Mouse (Mus musculus) ES-E14 (cell line): ENCODE data around the gene Diaph3. TPM values are rescaled to one million over a fixed set of nuclear protein-coding genes. Genes with fewer than 3 reads are reported as not detected.

Experiments
- DNase-seq: peaks from one replicate; pipeline ENCODE4 v3.0.0-alpha.2; 2013; ENCODE audit warnings: low read depth, low spot score
- H3K27ac ChIP-seq: 2 replicates; pipeline ENCODE4 v1.5.1; 2012; ENCODE audit warnings: low read depth, mild to moderate bottlenecking, low read length, moderate library complexity, mixed read lengths; ENCODE audit not compliant: poor library complexity, insufficient read depth, severe bottlenecking
- H3K36me3 ChIP-seq: 2 replicates; pipeline ENCODE4 v1.6.1; 2012; ENCODE audit warnings: mild to moderate bottlenecking, low read length, moderate library complexity, mixed read lengths; ENCODE audit not compliant: control insufficient read depth, poor library complexity, insufficient read depth, severe bottlenecking
- H3K4me1 ChIP-seq, 2 experiments: fragments of 150-350 bp in 1 of 2; sonication (generic) in 1 of 2; 2 replicates each; pipeline ENCODE4 v1.6.1; 2012; ENCODE audit warnings: low read length in 2 of 2, mild to moderate bottlenecking in 1 of 2, mixed read lengths in 1 of 2; ENCODE audit not compliant: control insufficient read depth in 2 of 2, insufficient read depth in 2 of 2, poor library complexity in 1 of 2
- H3K4me3 ChIP-seq, 2 experiments: fragments of 150-350 bp in 1 of 2; sonication (generic) in 1 of 2; 2 replicates each; pipeline ENCODE4 v1.5.1; 2012; ENCODE audit warnings: low read length in 2 of 2, low read depth in 1 of 2, mild to moderate bottlenecking in 1 of 2, mixed read lengths in 1 of 2; ENCODE audit not compliant: insufficient read depth in 1 of 2, poor library complexity in 1 of 2, severe bottlenecking in 1 of 2
- H3K9ac ChIP-seq: 2 replicates; pipeline ENCODE4 v1.6.1; 2012; ENCODE audit warnings: low read depth, mild to moderate bottlenecking, low read length, mixed read lengths; ENCODE audit not compliant: poor library complexity, insufficient read depth, severe bottlenecking
- H3K9me3 ChIP-seq: fragments of 150-350 bp; sonication (generic); 2 replicates; pipeline ENCODE4 v1.6.1; 2012; ENCODE audit warnings: low read depth, mild to moderate bottlenecking, low read length; ENCODE audit not compliant: control insufficient read depth, insufficient read depth
- CHD2 ChIP-seq: IDR thresholded peaks from 2 replicates; pipeline ENCODE4 v1.6.1; 2014; ENCODE audit warnings: mild to moderate bottlenecking, low read depth, low read length, inconsistent platforms
- HCFC1 ChIP-seq: IDR thresholded peaks from 2 replicates; pipeline ENCODE4 v1.6.1; 2012; ENCODE audit warnings: low read length, inconsistent platforms, borderline replicate concordance; ENCODE audit not compliant: insufficient read depth
- MAFK ChIP-seq: IDR thresholded peaks from 2 replicates; pipeline ENCODE4 v1.6.1; 2014; ENCODE audit warnings: mild to moderate bottlenecking, low read depth, low read length, inconsistent platforms; ENCODE audit not compliant: insufficient read depth
- ZC3H11A ChIP-seq: IDR thresholded peaks from 2 replicates; pipeline ENCODE4 v1.6.1; 2012; ENCODE audit warnings: low read depth, mild to moderate bottlenecking, inconsistent platforms, low read length, borderline replicate concordance
- ZNF384 ChIP-seq: IDR thresholded peaks from 2 replicates; pipeline ENCODE4 v1.6.1; 2012; ENCODE audit warnings: low read depth, low read length, inconsistent platforms
- in situ Hi-C, 2 experiments: fragments of 600-800 bp; cut with MboI; formaldehyde crosslinking; loops; one replicate each; pipeline ENCODE4 v1.15.1; 2025; ENCODE audit warnings: low sequenced_read_pairs in 2 of 2, inconsistent platforms in 1 of 2; ENCODE audit not compliant: unreplicated experiment in 2 of 2
- total RNA-seq: library from RNA; depleted of rRNA; stranded (reverse); fragments of 300-350 nt; gene quantifications from 2 replicates; pipeline ENCODE4 v1.2.3, GENCODE M21; 2012

The Diaph3 gene
- total RNA-seq, 1 experiment, result 13.1 TPM

- Histone ChIP-seq H3K9me3 (no peaks in the 10 kb centered on the region), H3K9ac (no peak overlapping the region), H3K36me3 (no peaks in the 10 kb centered on the region), H3K4me3 (no peak overlapping the region), H3K4me1 (no peaks in the 10 kb centered on the region), H3K27ac (no peak overlapping the region)
- no peak for TF ChIP-seq ZNF384
- in situ Hi-C loops, result no loop called here
- no peak for DNase-seq
Measured at GRCm38 (mm10) chr14:86750351-86750750, 390.7 kb downstream of the Diaph3 start.

- Histone ChIP-seq H3K9ac (no peak overlapping the region), H3K4me1 (no peaks in the 10 kb centered on the region), H3K27ac (no peak overlapping the region), H3K36me3 (no peaks in the 10 kb centered on the region), H3K4me3 (no peak overlapping the region), H3K9me3 (no peaks in the 10 kb centered on the region)
- DNase-seq, result no peak
- in situ Hi-C loops, result no loop called here
- TF ChIP-seq ZC3H11A (no peak), HCFC1 (no peak), ZNF384 (no peak), MAFK (no peak), CHD2 (no peak)
Measured at GRCm38 (mm10) chr14:86749425-86749824, 391.6 kb downstream of the Diaph3 start.

- H3K9me3 ChIP-seq, result no peaks in the 10 kb centered on the region
- H3K4me3 ChIP-seq, result no peak overlapping the region
- in situ Hi-C loops, result no loop called here
- no peaks in the 10 kb centered on the region for H3K36me3 ChIP-seq
- no peak overlapping the region for H3K9ac ChIP-seq
- TF ChIP-seq CHD2, result no peak
- no peak for TF ChIP-seq ZNF384
- no peak for TF ChIP-seq HCFC1
- no peak for TF ChIP-seq ZC3H11A
- TF ChIP-seq MAFK, result no peak
- no peaks in the 10 kb centered on the region for H3K4me1 ChIP-seq
- DNase-seq, result no peak
- no peak overlapping the region for H3K27ac ChIP-seq
Measured at GRCm38 (mm10) chr14:86748876-86749275, 392.2 kb downstream of the Diaph3 start.

GRCm38 (mm10) chr14:86744523-86744922 is 396.5 kb downstream of the Diaph3 start:
- H3K9me3 ChIP-seq, result no peaks in the 10 kb centered on the region
- no peak for DNase-seq
- no peaks in the 10 kb centered on the region for H3K4me1 ChIP-seq
- H3K4me3 ChIP-seq, result no peak overlapping the region
- no peaks in the 10 kb centered on the region for H3K36me3 ChIP-seq
- in situ Hi-C loops, result no loop called here
- H3K9ac ChIP-seq, result no peak overlapping the region
- H3K27ac ChIP-seq, result no peak overlapping the region
- TF ChIP-seq ZC3H11A (no peak), MAFK (no peak), HCFC1 (no peak), ZNF384 (no peak), CHD2 (no peak)

- in situ Hi-C loops, result no loop called here
- no peak for DNase-seq
Measured at GRCm38 (mm10) chr14:86741855-86742531, 399.0 kb downstream of the Diaph3 start.

More at GRCm38 (mm10) chr14:86741855-86742531, 399.0 kb downstream of the Diaph3 start:
- TF ChIP-seq ZC3H11A (no peak), CHD2 (no peak), ZNF384 (no peak), HCFC1 (no peak), MAFK (no peak)
- Histone ChIP-seq H3K4me1 (no peaks in the 10 kb centered on the region), H3K36me3 (no peaks in the 10 kb centered on the region), H3K9me3 (no peaks in the 10 kb centered on the region), H3K27ac (no peak overlapping the region), H3K9ac (no peak overlapping the region), H3K4me3 (no peak overlapping the region)
